Mouse (Mus musculus): ENCODE measurements around the gene Sct.

Gene Sct

GRCm38 (mm10) chr7:141230570-141230969 lies 48.4 kb downstream of the Sct start:
- no peak for DNase-seq (ENCODE audit: low read depth, low spot score)

GRCm38 (mm10) chr7:141229702-141230101 lies 49.2 kb downstream of the Sct start:
- DNase-seq (ENCODE audit: low read depth, low spot score), result no peak
